Mouse (Mus musculus): Measurements from ENCODE around the gene Pcf11. TPM values are rescaled to one million over a fixed set of nuclear protein-coding genes. Genes with fewer than 3 reads are reported as not detected.

Gene Pcf11
- polyA plus RNA-seq, 1 experiment from 2014 or later: 23.6 TPM

DNA sequence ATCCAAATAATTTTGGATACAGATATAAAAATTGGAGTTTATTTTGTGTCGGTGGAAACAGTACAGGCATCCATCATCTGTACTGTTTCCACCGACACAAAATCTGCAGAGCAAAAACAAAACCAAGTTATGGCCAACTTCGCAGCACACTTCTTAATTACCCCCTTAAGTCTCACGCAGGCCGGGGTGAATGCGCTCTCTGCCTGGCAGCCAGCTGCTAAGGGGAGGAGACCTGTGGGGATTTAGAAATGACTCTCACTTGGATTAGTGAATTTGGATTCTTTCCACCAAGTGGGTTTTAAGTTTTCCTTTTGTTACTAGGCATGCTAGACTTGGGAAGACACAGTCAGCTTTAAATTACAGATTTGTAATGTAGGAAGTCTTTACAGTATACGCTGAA, 58.9 kb downstream of the Pcf11 start:
- no peak overlapping the region for H3K4me3 ChIP-seq (ENCODE audit: low read depth, low read length)
- WGBS: 82% methylated on average over 7 of the region's 7 CpGs
- ATAC-seq (ENCODE audit: low FRiP score): no peak
- H3K9ac ChIP-seq (ENCODE audit: low read depth, low read length): no peak overlapping the region
- no peaks in the 10 kb centered on the region for H3K36me3 ChIP-seq (ENCODE audit: control insufficient read depth, insufficient read depth, low read length)
- no peaks in the 10 kb centered on the region for H3K4me1 ChIP-seq (replicated peaks; ENCODE audit: control insufficient read depth, insufficient read depth, low read length)
- DNase-seq (ENCODE audit: low spot score): no peak
- no peaks in the 10 kb centered on the region for H3K9me3 ChIP-seq (ENCODE audit: control insufficient read depth, low read length)
- no peak overlapping the region for H3K27ac ChIP-seq (ENCODE audit: low read depth, low read length)
- no peaks in the 10 kb centered on the region for H3K27me3 ChIP-seq (ENCODE audit: control insufficient read depth, insufficient read depth, low read length)
- H3K4me2 ChIP-seq (replicated peaks; ENCODE audit: low read depth, low read length): no peak overlapping the region

DNA sequence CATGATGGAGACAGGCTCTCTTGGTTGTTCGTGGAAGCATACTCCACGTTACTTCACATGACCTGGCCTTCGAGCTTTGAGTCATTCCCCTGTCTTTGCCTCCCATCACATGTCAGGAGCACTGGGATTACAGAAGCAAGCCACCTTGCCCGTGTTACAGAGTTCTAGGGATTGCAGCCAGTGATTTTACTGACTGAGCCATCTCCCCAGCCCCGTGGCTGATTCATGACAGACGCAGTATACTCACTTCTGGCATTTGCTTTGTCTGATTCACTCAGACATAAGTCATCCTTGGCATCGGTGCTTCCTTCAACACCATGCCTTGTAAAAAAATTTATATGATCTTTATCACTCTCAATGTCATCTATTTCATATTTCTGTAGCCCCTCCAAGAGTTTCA, 64.8 kb downstream of the Pcf11 start:
- Histone ChIP-seq H3K4me1 (replicated peaks; ENCODE audit: control insufficient read depth, insufficient read depth, low read length) (no peaks in the 10 kb centered on the region), H3K4me2 (replicated peaks; ENCODE audit: low read depth, low read length) (no peak overlapping the region), H3K27ac (ENCODE audit: low read depth, low read length) (no peak overlapping the region), H3K36me3 (ENCODE audit: control insufficient read depth, insufficient read depth, low read length) (no peaks in the 10 kb centered on the region), H3K4me3 (ENCODE audit: low read depth, low read length) (no peak overlapping the region), H3K9ac (ENCODE audit: low read depth, low read length) (no peak overlapping the region), H3K9me3 (ENCODE audit: control insufficient read depth, low read length) (no peaks in the 10 kb centered on the region), H3K27me3 (ENCODE audit: control insufficient read depth, insufficient read depth, low read length) (no peaks in the 10 kb centered on the region)
- 92% methylated on average over 7 of the region's 7 CpGs for WGBS
- no peak for DNase-seq (ENCODE audit: low spot score)
- no peak for ATAC-seq (ENCODE audit: low FRiP score)

Other genes with a start within 250 kb of the Pcf11 start
- 82.4 and 83.2 TPM in 2 replicates for gene Ccdc90b, start 108.8 kb downstream of the Pcf11 start, polyA plus RNA-seq (2014; fragmentation: Nextera tagmentation; extraction: Ambion mirVana)
- 11.3 and 13.8 TPM in 2 replicates for gene Ankrd42, start 32.8 kb downstream of the Pcf11 start, polyA plus RNA-seq (2014; fragmentation: Nextera tagmentation; extraction: Ambion mirVana)
- gene Rab30, start 71.7 kb upstream of the Pcf11 start, polyA plus RNA-seq (2014; fragmentation: Nextera tagmentation; extraction: Ambion mirVana): 24.0 and 24.5 TPM in 2 replicates
- 18.2 and 23.3 TPM in 2 replicates for gene Ddias, start 204.3 kb upstream of the Pcf11 start, polyA plus RNA-seq (2014; fragmentation: Nextera tagmentation; extraction: Ambion mirVana)
- gene Prcp, start 204.5 kb upstream of the Pcf11 start, polyA plus RNA-seq (2014; fragmentation: Nextera tagmentation; extraction: Ambion mirVana): 19.8 and 26.3 TPM in 2 replicates

All from hindbrain, embryonic 11.5 days (tissue).